Mouse (Mus musculus) hematopoietic stem cell, adult 5-6 weeks (primary cell): ENCODE results near the gene Gm7137. TPM values are rescaled to one million over a fixed set of nuclear protein-coding genes. Genes with fewer than 3 reads are reported as not detected.
"Not testable (repeated sequence)": the region's sequence is repeated elsewhere in the genome, so short reads cannot be mapped to it uniquely, and the experiment has no call there.

Experiments used
- ATAC-seq, 2 experiments: fragments of 125-278 bp in 1 of 2; replicated peaks in 1 of 2; 2 replicates each; pipeline ENCODE4 v1.8.0; 2016 to 2017; ENCODE audit warnings: inconsistent platforms in 2 of 2, mild to moderate bottlenecking in 2 of 2, moderate number of reproducible peaks in 2 of 2, low read depth in 1 of 2, moderate TSS enrichment in 1 of 2; ENCODE audit not compliant: low FRiP score in 2 of 2, poor library complexity in 2 of 2, severe bottlenecking in 2 of 2, insufficient read depth in 1 of 2, low TSS enrichment in 1 of 2
- total RNA-seq: library from RNA; stranded (forward); fragments of 172-1452, 232-1000 nt; gene quantifications from 2 replicates; pipeline ENCODE4 v1.2.3, GENCODE M21; 2017

Gm7137 gene
- not detected in 2 replicates for total RNA-seq

GRCm38 (mm10) chr10:77787876-77788275 lies at the start of gene Gm7137:
Gene Gm7137 (minus strand): TSS chr10:77788200.
- ATAC-seq: not testable (repeated sequence)

GRCm38 (mm10) chr10:77835647-77836046 lies 47.6 kb upstream of the Gm7137 start, which contains the start of gene Krtap10-10:
Gene Krtap10-10 (plus strand): TSS chr10:77835947.
- no peak for ATAC-seq

- ATAC-seq: no peak
These were observed 39.0 kb upstream of the Gm7137 start, which contains the start of gene Krtap10-4 for GRCm38 (mm10) chr10:77826951-77827350. Gene Krtap10-4 (minus strand): TSS chr10:77827095.

GRCm38 (mm10) chr10:77819203-77819602 lies 31.2 kb upstream of the Gm7137 start:
- no peak for ATAC-seq

- ATAC-seq: no peak
These were observed 30.5 kb upstream of the Gm7137 start for GRCm38 (mm10) chr10:77818523-77818922.

- peak in 1 of 2 experiments; percentile 32; a peak in 1 of 4 replicates for ATAC-seq
These were observed 27.5 kb upstream of the Gm7137 start for GRCm38 (mm10) chr10:77815514-77815913.

GRCm38 (mm10) chr10:77814382-77814781 lies 26.4 kb upstream of the Gm7137 start, which contains the start of gene Gm2696:
Gene Gm2696 (plus strand): TSS chr10:77814682.
- no peak for ATAC-seq

GRCm38 (mm10) chr10:77811743-77812142 lies 23.7 kb upstream of the Gm7137 start, which contains the start of gene Gm9507:
Gene Gm9507 (minus strand): TSS chr10:77811843.
- no peak for ATAC-seq

- no peak for ATAC-seq
These were observed 16.1 kb upstream of the Gm7137 start for GRCm38 (mm10) chr10:77804095-77804494.

GRCm38 (mm10) chr10:77798921-77799508 lies 11.0 kb upstream of the Gm7137 start, which contains the start of gene Gm19668:
Gene Gm19668 (minus strand): TSS chr10:77799133.
- ATAC-seq: no peak

GRCm38 (mm10) chr10:77798164-77798920 lies 10.3 kb upstream of the Gm7137 start:
- ATAC-seq: not testable (repeated sequence)

GRCm38 (mm10) chr10:77797677-77798076 lies 9.7 kb upstream of the Gm7137 start:
- no peak for ATAC-seq

- no peak for ATAC-seq
These were observed 7.0 kb upstream of the Gm7137 start, which contains the start of gene Gm9639 for GRCm38 (mm10) chr10:77794976-77795375. Gene Gm9639 (minus strand): TSS chr10:77795076.

GRCm38 (mm10) chr10:77788621-77789020 lies 621 bp upstream of the Gm7137 start:
- no peak for ATAC-seq

- not testable (repeated sequence) for ATAC-seq
These were observed 4.6 kb downstream of the Gm7137 start for GRCm38 (mm10) chr10:77783396-77783795.

GRCm38 (mm10) chr10:77782442-77782841 lies 5.6 kb downstream of the Gm7137 start, which contains the start of gene Gm3250:
Gene Gm3250 (minus strand): TSS chr10:77782542.
- ATAC-seq: not testable (repeated sequence)

- not testable (repeated sequence) for ATAC-seq
These were observed 11.2 kb downstream of the Gm7137 start, which contains the start of gene Gm7138 for GRCm38 (mm10) chr10:77776844-77777243. Gene Gm7138 (minus strand): TSS chr10:77776944.

- ATAC-seq: not testable (repeated sequence)
These were observed 15.9 kb downstream of the Gm7137 start for GRCm38 (mm10) chr10:77772142-77772541.
